Mouse (Mus musculus) monocyte, adult 5-6 weeks (primary cell): ENCODE measurements around the gene Cdk5r2. TPM values are rescaled to one million over a fixed set of nuclear protein-coding genes. Genes with fewer than 3 reads are reported as not detected.
A peak's percentile ranks its signal among the peaks of the same experiment; 100 is the strongest.
"Not testable (repeated sequence)": the region's sequence is repeated elsewhere in the genome, so short reads cannot be mapped to it uniquely, and the experiment has no call there.

Experiments used
- ATAC-seq: fragments of 153-309, 156-312 bp; replicated peaks from 2 replicates; pipeline ENCODE4 v1.8.0; 2017; ENCODE audit warnings: mild to moderate bottlenecking; ENCODE audit not compliant: low TSS enrichment, insufficient number of reproducible peaks, severe bottlenecking, poor library complexity, low FRiP score
- total RNA-seq: library from RNA; stranded (forward); fragments of 200-1000, 200-491, 200-594 nt; gene quantifications from 3 replicates; pipeline ENCODE4 v1.2.3, GENCODE M21; 2017

The Cdk5r2 gene
- total RNA-seq, result not detected in 3 replicates

DNA sequence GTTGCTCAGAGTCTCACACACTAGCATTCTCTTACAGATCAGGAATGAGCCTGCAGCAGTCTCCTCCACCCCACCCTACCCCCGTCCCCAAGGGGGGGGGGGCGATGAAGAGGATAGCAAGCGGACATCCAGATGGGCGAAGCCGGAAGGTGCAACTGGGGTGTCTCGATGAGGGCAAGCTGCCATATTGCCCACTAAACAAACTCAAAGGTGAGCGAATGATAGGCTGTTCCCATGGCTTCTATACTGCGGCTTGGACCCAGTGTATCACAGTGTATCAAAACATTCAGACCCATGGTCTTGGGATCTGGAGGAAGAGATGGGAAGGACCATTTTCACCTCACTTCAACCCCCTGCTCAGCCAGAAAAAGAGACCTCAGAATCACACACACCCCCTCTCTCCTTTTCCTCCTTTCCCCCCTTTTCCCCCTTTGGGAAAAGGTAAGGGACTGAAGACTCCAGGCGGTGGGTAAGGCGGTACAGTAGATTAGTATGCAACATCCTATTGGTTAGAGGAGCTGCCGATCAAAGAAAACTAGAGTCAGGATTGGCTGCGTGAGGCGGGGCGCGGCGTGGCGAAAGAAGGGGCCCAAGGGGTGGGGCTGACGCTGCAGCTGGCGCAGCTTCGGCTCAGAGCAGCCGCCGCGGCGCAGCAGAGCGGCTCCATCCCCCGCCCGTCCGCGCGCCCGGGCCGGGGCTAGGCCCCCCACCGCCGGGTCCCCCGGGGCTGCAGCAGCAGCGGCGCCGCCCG lies at the start of gene Cdk5r2:
Gene Cdk5r2, plus strand, starts transcription at position 629 of the 751 bp plus-strand sequence.
- ATAC-seq, result no peak

DNA sequence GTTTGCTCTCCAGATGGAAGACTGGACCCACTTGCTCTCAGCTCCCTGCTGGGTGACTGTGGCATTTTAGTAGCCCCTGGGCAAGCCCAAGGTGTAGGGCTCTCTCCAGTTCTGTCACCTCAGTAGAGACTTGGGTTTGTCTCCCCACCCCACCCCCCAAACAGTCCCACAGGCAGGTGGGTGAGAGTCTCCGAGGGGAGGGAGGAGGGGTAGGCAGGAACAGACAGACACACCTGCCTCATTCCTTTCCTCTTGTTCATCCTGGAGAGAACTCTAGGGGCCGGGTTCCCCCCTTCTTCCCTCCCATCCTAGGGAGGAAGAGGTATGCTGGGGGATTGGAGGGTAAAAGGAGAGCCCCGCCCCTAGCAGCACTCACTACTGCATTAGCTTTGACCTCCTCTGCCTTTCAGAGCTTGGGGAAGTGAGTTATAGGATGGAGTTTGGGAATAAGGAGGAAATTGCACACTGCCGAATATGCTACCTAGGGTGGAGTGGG lies 49.3 kb upstream of the Cdk5r2 start:
- ATAC-seq, result no peak

DNA sequence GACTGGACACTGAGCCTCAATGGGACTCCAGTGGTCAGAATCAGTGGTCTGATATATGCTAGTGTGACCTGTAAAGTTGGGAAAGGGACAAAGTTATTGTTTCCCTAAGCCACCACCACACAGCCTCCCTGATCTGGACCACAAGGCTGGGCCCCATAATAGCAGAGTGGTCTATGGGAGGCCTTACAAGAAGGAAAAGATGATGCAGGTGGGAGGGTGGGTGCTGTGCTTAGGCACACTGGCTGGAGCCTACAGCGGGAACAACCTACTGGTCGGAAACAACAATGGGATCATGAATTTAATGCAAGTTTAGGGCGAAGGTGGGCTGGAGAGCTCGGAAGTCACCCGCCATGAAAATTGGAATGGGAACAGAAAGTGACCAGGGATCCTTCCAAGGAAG lies 48.9 kb upstream of the Cdk5r2 start:
- ATAC-seq, result no peak

DNA sequence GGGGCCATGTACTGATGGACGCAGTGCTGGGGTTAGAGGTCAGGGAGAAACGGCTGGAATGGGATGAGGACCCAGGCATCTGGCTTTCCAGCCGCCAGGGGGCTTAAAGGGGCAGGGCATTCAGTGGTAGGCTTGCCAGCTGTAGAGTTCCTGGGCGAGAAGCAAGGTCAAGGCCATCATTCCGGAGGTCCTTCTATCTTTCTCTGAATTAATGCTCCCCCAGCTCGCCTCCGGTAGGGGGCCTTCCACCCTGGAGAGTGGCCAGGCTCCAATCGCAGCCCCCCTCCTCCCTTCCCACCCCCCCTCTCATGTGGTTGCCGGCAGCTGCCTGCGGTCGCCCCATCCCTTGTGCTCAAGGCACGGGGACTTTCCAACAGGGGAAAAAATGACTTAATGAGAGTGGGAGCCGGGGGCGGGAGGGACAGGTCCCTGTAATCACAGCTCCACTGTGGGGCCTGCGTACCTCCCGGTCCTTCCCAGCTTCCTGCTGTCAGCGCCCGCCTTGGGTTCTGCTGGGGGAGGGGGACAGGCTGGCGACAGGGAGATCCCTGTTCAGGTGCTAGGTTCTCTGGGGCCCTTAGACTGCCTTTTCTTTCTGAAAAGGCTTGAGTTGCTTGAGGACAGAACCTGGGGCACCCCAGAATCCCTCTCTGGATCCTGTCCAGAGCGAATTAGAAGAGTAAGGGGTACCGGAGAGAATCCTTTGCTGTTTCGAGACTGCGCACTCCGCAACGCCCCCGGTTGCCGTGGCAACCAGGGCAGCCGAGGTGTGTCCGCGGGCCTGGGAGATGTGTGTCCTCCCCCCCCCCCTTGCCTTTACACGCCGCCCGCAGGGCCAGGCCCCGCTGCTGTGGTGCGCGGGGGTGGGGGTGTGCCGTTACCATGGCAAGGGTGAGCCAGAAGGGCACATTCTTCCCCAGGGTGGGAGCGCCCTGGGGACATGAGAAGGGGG lies 48.1 kb upstream of the Cdk5r2 start:
- no peak for ATAC-seq

DNA sequence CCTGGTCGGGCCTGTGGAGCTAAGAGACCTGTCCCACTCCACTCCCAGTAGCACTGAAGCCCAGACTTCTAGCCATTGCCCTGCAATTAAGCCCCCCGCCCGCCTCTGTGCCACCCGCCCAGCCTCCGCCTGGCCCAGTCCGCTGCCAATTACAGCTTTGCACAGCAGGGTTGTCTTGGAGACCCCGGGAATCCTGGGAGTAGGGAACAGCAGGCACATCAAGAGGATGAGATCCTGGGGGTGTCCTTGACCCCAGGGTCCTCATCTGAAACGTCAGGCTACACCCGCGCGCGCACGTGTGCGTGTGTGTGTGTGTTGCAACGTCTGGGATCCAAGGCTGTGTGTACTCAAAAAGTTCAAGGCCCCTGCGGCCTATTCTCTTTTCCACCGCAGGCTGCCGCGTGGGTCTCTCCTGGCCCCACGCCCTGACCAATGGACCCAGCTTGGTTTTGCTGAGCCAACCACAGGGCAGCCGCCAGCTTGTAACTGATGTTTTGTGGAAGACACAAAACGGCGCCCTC lies 47.1 kb upstream of the Cdk5r2 start:
- no peak for ATAC-seq

DNA sequence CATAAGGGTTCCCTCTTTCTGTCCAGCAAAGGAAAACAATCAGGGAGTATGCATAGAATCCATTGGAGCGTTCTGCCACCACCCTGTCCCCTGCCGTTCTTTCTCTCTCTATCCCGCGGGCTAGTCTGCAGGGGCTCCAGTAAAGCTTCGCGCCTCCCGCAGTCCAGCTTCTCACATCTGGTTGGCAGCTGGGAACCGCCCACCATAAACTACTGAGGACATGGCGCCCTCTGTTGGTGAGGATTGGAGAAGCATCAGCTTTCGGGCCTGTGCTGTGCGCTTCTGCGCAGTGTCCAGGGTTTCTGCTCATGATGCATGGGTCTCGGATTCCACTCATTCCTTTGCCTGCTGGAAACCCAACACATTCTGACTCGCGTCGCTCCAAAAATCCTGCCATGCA lies 46.7 kb upstream of the Cdk5r2 start:
- ATAC-seq, result peak; percentile 90

DNA sequence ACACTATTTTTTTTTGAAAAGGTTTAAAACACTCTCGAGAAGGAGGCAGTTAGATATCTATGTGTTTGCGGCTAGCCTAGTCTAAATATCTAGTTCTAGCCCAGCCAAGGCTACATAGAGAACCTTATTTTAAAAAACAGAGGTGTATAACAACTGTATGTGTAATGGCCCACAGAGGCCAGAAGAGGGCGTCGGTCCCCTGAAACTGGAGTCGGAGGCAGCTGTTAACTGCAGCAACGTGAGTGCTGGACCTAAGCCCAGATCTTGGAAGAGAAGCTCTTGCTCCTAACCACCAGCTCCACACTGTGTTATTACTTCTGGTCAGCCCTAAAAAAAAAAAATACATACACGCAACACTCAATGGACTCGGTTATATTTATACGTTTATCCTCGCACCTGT lies 45.7 kb upstream of the Cdk5r2 start:
- no peak for ATAC-seq

DNA sequence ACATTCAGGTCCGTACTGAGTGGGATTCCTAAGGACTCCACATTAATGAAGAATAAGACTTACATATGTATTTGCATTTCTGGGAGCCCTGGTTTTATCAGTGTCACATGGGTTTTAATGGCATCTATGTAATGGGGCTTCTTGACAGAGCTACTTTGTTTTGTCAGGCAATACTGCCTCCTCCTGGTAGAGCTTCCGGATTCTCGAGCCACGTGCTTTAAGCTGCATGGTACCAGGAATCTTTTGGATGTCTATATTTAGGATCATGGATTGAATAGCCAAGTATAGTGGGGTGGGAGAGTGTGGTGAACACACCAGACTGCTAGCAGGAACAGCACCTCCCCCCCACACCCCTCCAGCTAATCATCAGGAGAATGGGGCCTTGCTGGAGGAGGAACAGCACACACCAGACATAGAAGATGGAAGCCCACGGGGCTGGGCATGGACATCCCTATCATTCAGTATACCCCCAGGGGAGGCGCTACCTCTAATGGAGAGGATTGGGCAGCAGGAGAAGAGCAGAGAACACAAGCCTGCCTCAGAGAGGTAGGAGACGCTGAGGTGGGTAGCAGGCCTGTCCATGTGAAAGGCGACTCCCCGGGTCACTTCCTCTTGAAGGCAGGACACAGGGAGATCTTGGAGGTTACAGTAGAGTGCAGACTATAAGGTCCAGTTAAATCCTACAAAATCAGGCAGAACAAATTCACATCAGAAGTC lies 39.6 kb upstream of the Cdk5r2 start:
- ATAC-seq, result no peak

DNA sequence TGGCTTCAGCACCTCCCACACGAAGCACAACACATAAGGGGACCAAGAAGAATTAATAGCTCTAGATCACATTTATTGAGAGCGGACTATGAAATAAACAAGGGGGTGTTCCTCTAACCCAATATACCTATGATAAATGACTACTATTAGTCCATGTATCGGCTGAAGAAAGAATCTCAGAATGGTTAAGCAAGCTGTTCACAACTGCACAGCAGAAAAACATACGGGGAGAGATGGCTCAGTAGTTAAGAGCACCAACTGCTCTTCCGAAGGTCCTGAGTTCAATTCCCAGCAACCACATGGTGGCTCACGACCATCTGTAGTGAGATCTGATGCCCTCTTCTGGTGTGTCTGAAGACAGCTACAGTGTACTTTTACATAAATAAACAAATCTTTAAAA lies 38.8 kb upstream of the Cdk5r2 start:
- not testable (repeated sequence) for ATAC-seq

DNA sequence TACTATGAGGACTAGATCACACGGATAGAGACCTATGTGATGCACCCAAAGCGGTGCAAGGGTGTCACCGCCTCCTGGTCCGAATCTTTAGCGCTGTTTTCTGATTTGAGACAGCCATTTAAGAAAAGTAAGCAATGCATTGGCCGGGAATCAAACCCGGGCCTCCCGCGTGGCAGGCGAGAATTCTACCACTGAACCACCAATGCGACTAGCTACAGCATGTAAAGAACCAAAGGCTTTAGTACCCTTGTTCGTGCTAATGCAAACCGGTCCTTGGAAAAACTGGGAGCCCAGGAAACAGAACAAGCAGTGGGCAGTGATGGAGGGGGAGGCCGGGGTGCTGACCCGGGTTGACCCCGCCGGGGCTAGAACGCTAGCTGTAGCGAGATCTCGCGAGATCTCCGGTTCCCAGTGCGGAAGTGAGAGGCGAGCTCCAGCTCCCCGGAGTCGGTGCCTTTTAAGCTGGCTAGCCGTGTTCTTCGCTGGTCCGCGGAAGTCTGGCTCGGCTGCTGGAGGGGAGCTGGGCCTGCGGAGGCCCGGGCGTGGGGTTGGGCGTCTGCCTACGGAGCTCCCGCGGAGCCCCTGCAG lies 38.0 kb upstream of the Cdk5r2 start:
- peak; percentile 97 for ATAC-seq

DNA sequence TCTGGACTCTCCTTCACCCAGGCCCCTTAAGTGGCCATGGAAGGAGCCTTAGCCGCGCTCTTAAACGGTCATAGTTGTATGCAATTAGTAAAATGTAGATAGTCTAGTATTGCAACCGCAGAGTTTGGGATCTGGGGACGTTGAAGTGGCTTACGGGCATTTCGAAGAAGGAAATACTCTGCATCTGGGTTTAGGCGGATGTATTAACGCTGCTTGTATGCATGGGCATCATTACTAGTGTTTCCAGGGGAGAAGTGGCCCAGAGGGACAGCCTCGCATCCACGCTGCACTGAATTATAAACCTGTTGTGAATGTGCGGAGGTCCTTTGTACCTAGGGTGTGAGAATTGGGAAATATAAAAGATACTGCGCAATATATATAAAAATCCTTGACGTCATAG lies 37.5 kb upstream of the Cdk5r2 start:
- no peak for ATAC-seq

DNA sequence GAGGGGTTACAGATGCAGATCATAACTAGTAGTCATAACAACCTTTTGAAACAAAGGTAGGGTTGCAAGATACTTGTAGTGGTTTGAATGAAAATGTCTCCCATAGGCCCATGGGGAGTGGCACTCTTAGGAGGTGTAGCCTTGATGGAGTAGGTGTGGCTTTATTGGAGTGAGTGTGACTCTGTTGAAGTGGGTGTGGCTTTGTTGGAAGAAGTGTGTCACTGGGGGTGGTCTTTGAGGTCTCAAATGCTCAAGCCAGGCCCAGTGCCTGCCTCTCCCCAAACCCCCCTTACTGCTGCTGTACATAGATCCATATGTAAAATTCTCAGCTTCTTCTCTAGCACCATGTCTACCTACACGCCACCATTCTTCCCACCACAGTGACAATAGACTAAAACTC lies 36.2 kb upstream of the Cdk5r2 start:
- ATAC-seq, result no peak

DNA sequence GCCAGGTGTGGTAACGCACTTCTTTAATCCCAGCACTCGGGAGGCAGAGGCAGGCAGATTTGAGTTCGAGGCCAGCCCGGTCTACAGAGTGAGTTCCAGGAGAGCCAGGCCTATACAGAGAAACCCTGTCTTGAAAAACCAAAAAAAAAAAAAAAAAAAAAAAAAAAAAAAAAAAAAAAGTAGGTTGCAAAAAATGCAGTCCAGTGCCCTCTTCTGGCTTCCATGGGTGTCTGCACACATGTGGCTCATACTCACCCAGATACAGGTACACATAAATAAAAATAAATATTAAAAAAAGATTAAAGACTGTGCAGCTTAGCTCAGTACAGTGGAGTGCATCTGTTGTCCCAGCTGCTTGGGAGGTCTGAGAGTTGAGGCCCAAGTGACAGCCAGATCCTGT lies 31.1 kb upstream of the Cdk5r2 start:
- ATAC-seq, result not testable (repeated sequence)

DNA sequence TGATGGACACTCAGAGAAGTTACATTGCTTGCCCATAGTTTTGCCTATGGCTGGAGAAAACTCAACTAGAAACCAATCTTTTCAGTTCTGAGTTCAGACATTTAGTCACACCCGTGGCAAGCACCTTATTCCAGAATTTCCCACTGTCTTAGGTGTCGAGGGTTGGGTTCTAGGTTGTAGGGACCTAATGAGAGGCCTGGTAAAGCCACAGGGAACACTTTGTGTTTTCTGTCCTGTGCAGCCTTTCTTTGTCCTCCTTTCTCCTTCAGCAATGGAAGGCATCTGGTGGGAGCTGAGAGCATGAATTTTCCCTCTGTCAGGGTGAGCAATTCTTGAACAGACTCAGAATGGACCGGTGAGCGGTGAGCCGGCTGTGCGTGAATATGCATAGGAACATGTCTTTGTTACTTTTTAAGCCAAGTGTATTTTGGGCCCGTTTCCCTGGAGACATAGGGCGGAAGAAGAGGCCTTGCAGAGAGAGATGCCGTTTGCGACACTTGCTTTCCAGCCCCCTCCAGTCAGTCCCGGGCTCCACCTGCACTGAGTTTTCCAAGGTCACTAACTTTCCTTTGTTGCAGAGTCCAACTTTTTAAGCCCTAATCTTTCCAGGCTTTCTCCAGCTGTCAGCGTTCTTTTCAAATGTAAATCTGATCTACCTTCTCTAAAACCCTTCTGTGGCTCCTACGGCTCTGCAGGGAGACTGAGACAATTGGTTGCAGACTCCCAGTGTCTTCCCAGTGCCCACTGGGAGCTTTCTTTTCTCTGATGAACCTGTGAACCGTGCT lies 30.0 kb upstream of the Cdk5r2 start:
- no peak for ATAC-seq

DNA sequence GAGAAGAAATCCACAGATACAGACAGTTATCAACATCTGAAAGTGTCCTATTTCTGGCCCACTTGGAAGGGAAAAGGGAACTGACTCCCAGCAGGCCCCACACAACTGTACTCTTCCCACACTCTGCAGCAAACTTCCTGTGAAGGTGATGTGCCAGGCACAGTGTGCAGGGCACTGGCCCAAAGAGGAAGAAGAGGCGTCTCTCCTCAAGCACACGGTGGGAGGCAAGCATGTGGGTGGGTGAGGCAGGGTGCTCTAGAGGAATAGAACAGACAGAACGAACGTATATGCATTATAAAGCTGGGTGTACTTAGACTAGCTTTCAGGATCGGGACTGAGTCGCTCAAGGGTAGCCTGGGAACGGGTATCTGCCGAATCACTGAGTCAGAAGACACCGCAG lies 24.7 kb upstream of the Cdk5r2 start:
- ATAC-seq, result no peak

DNA sequence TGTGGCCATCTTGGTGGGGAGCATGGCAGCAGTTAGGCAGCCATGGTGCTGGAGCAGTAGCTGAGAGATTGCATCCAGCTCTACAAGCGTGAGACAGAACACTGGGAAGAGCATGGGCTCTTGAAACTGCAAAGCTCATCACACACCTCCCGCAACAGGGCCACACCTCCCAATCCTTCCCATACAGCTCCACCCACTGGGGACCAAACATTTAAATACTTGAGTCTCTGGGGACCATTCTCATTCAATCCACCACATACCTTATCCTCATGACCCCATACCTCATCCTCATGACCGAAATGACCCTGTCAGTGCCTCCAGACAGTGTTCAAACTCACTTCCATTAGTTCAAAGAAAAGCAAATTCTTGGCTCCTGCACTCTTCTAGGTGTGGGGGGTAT lies 21.5 kb upstream of the Cdk5r2 start:
- ATAC-seq, result no peak

DNA sequence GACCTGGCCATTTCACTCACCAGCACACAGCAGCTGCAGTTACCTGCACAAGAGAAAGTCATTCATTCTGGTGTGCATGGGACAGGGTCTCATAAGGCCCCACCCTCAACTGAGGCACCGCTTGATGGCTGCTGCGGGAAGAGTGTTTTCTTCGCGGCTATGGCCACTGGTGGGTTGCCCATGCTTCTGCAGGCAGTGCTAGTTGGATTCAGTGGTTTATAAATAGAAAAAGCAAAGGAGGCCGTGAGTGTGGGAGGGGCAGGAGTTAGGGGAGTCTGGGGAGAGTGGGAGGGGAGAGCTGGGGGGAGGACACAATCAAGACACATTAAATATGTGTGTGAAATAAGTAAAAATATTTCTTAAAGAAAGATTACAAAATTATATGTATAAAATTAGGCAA lies 11.6 kb upstream of the Cdk5r2 start:
- no peak for ATAC-seq

DNA sequence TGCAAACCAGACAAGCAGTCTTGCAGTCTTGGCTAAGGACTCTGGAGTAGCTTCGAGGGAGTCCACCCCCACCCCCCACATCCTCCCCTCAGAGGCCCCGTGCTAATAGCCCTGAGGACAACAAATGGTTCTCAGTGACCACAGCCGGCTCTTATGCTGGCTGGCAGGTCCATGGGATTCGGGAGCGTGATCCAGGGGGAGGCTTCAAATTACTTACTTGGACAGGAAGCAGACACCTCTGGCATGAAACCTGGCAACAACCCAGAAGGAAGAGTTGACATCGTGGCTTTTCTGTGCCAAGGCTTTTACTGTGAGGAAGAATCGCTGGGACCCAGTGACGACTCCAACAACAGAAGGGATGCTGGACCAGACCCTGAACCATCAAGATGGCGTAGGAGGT lies 8.4 kb upstream of the Cdk5r2 start:
- no peak for ATAC-seq
